Mouse (Mus musculus) bone marrow macrophage, adult 2 months (primary cell): ENCODE results near the gene Inka2.

Source experiments
- CTCF ChIP-seq: IDR thresholded peaks from 2 replicates; pipeline ENCODE4 v1.5.1; 2012; ENCODE audit warnings: low read depth, mild to moderate bottlenecking, low read length, moderate library complexity
- POLR2A ChIP-seq: IDR thresholded peaks from 2 replicates; pipeline ENCODE4 v1.6.1; 2012; ENCODE audit warnings: mild to moderate bottlenecking, low read depth, low read length, borderline replicate concordance

DNA sequence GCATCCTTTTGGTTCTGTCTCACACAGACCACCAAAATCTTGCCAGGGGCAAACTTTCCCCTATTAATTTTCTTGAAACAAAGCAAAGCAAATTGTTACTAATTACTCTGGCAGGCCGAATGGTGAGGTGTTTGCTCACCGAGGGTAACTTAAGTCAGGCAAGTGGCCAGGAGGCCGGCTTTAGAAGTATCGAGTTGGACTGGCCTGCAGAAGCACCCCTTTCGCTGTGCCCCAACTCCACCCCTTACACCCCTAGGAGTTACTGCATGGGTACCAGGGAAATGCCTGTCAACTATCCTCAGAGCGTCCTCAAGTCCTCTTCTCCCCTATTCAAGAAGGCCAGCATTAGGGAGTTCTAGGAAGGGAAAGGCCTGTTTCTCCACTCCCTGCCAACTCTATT lies 828 bp upstream of the Inka2 start:
- TF ChIP-seq CTCF (no peak), POLR2A (no peak)
